Mouse (Mus musculus): ENCODE results near the gene Atg5. TPM values are rescaled to one million over a fixed set of nuclear protein-coding genes. Genes with fewer than 3 reads are reported as not detected.
A peak's percentile ranks its signal among the peaks of the same experiment; 100 is the strongest.

Atg5 gene
- polyA plus RNA-seq, 1 experiment from 2014 or later, result 51.4 TPM

DNA sequence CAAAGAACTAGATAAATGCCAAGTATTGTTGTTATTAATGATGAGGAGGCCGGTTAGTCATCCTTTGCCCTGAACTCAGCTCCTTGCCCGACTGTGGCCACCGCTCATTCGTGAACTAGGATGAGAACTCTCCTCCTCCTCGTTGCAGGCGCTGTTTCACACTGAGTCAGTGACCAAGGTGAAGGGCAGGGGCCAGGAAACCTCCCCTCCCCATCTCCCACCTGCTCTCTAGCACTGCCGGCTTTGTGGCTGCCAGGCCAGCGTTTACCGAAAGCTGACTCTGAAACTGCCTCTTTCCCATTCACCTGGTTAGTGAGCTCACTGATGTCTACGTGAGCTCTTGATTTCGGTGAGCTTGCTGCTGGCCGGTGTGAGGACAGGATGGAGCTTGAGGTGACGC is 132.4 kb downstream of the Atg5 start:
- 38% methylated on average over 13 of the region's 13 CpGs for WGBS
- no peak overlapping the region for H3K9ac ChIP-seq (ENCODE audit: low read depth, low read length)
- DNase-seq (ENCODE audit: low spot score) (no peak), ATAC-seq (replicated peaks; ENCODE audit: low FRiP score, low read depth) (no peak)
- no peaks in the 10 kb centered on the region for H3K36me3 ChIP-seq (ENCODE audit: insufficient read depth, low read length)
- H3K27me3 ChIP-seq (ENCODE audit: insufficient read depth, low read length), result no peaks in the 10 kb centered on the region
- TF ChIP-seq CTCF (IDR thresholded peaks at IDR 0.05; ENCODE audit: low read depth), result no peak
- no peak overlapping the region for H3K27ac ChIP-seq
- no peaks in the 10 kb centered on the region for H3K4me1 ChIP-seq (replicated peaks; ENCODE audit: insufficient read depth, low read length)
- no peaks in the 10 kb centered on the region for H3K9me3 ChIP-seq (replicated peaks; ENCODE audit: low read length)
- H3K4me3 ChIP-seq (replicated peaks; ENCODE audit: low read depth, low read length), result no peak overlapping the region
- H3K4me2 ChIP-seq (ENCODE audit: low read length), result no peak overlapping the region

DNA sequence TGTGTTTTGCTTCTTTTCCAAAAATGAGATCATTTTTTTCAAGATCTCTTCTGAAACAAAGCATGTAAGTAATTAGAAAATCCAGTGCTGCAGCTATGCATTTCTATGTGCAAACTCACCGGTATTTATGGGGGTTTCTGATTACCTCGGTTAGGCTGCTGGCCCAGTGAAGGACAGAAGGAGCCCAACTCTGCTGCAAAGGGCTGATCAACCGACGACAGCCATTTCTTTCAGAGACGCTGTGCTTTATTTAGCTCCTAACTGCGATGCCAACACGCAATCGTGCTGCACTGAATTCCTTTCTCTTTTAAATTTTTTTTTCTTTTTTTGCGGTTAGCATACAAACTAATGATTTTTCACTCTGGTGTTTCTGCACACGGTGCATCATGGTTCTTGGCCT is 133.4 kb downstream of the Atg5 start:
- 75% methylated on average over 10 of the region's 10 CpGs for WGBS
- Histone ChIP-seq H3K27me3 (ENCODE audit: insufficient read depth, low read length) (no peaks in the 10 kb centered on the region), H3K9ac (ENCODE audit: low read depth, low read length) (no peak overlapping the region), H3K9me3 (replicated peaks; ENCODE audit: low read length) (no peaks in the 10 kb centered on the region), H3K36me3 (ENCODE audit: insufficient read depth, low read length) (no peaks in the 10 kb centered on the region), H3K4me1 (replicated peaks; ENCODE audit: insufficient read depth, low read length) (no peaks in the 10 kb centered on the region), H3K4me3 (replicated peaks; ENCODE audit: low read depth, low read length) (no peak overlapping the region), H3K4me2 (ENCODE audit: low read length) (no peak overlapping the region), H3K27ac (no peak overlapping the region)
- no peak for DNase-seq (ENCODE audit: low spot score)
- no peak for ATAC-seq (replicated peaks; ENCODE audit: low FRiP score, low read depth)
- no peak for TF ChIP-seq CTCF (IDR thresholded peaks at IDR 0.05; ENCODE audit: low read depth)

DNA sequence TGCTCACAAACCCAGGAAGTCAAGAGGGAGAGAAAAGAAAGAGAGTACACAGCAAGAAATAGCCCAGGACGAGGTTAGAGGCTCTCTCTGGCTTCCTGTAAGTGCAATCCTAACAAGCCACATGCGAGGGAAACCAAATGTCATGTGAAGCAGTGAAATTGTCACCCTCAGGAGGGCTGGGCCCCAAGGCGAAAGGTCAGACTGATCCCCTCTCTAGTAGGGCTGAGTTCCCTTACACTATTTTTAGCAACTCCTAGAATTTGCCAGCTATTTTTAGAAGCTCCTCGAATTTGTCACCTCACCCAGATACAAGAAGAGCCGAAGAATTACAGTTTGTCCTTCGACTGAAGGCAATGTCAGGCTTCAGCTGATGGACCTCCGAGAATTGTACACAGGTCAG is 135.3 kb downstream of the Atg5 start:
- Histone ChIP-seq H3K9me3 (replicated peaks; ENCODE audit: low read length) (no peaks in the 10 kb centered on the region), H3K27me3 (ENCODE audit: insufficient read depth, low read length) (no peaks in the 10 kb centered on the region), H3K9ac (ENCODE audit: low read depth, low read length) (no peak overlapping the region), H3K4me3 (replicated peaks; ENCODE audit: low read depth, low read length) (no peak overlapping the region), H3K4me1 (replicated peaks; ENCODE audit: insufficient read depth, low read length) (no peaks in the 10 kb centered on the region), H3K36me3 (ENCODE audit: insufficient read depth, low read length) (no peaks in the 10 kb centered on the region), H3K4me2 (ENCODE audit: low read length) (no peak overlapping the region), H3K27ac (no peak overlapping the region)
- DNase-seq (ENCODE audit: low spot score) (no peak), ATAC-seq (replicated peaks; ENCODE audit: low FRiP score, low read depth) (no peak)
- TF ChIP-seq CTCF (IDR thresholded peaks at IDR 0.05; ENCODE audit: low read depth), result no peak
- 56% methylated on average over 7 of the region's 7 CpGs for WGBS

DNA sequence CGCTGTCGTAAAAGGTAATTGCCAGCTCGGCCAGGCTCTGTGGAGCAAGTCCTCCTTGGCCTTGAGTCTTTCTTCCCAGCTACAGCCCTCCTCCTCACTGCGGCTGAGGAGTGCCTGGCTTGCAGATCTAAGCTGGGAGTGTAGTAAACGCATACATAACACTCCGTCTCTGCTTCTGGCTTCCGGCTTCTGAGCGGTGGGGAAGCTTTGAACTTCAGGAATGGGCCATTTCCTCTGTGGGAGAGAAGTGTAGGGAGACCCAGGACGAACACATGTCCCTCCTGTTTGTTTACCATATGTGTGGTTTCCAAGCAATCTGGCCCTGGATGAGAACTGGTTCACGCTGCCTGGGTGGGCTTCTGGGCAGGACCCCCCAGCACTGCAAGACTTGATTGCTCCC is 140.9 kb downstream of the Atg5 start:
- no peak for DNase-seq (ENCODE audit: low spot score)
- Histone ChIP-seq H3K9me3 (replicated peaks; ENCODE audit: low read length) (no peaks in the 10 kb centered on the region), H3K4me3 (replicated peaks; ENCODE audit: low read depth, low read length) (no peak overlapping the region), H3K9ac (ENCODE audit: low read depth, low read length) (no peak overlapping the region), H3K27ac (no peak overlapping the region), H3K27me3 (ENCODE audit: insufficient read depth, low read length) (no peaks in the 10 kb centered on the region), H3K36me3 (ENCODE audit: insufficient read depth, low read length) (no peaks in the 10 kb centered on the region), H3K4me1 (replicated peaks; ENCODE audit: insufficient read depth, low read length) (no peaks in the 10 kb centered on the region), H3K4me2 (ENCODE audit: low read length) (no peak overlapping the region)
- no peak for TF ChIP-seq CTCF (IDR thresholded peaks at IDR 0.05; ENCODE audit: low read depth)
- WGBS, result 30% methylated on average over 10 of the region's 10 CpGs
- ATAC-seq (replicated peaks; ENCODE audit: low FRiP score, low read depth), result no peak

DNA sequence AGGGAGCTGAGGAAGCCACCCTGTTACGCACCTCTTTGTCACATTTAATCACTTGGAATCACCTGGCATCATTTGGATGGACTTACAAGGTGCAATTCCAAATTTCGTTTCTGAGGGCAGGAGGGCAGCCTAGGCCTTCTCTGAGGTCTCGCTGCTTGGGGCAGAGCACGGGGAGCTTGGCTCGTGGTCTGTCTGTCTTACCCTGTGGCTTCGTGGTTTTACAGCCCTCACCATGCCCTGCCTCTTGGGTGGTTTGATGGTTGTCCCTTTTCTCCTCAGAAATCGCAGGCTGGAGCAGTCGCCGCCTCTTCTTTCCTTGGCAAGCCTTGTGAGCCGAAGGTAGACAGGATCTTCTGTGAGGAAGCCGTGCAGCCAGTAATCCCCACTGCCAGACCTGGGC is 141.8 kb downstream of the Atg5 start:
- Histone ChIP-seq H3K27ac (no peak overlapping the region), H3K9ac (ENCODE audit: low read depth, low read length) (no peak overlapping the region), H3K27me3 (ENCODE audit: insufficient read depth, low read length) (no peaks in the 10 kb centered on the region), H3K4me3 (replicated peaks; ENCODE audit: low read depth, low read length) (no peak overlapping the region), H3K4me2 (ENCODE audit: low read length) (no peak overlapping the region), H3K4me1 (replicated peaks; ENCODE audit: insufficient read depth, low read length) (no peaks in the 10 kb centered on the region), H3K36me3 (ENCODE audit: insufficient read depth, low read length) (no peaks in the 10 kb centered on the region), H3K9me3 (replicated peaks; ENCODE audit: low read length) (no peaks in the 10 kb centered on the region)
- ATAC-seq (replicated peaks; ENCODE audit: low FRiP score, low read depth) (no peak), DNase-seq (ENCODE audit: low spot score) (no peak)
- 71% methylated on average over 11 of the region's 11 CpGs for WGBS
- no peak for TF ChIP-seq CTCF (IDR thresholded peaks at IDR 0.05; ENCODE audit: low read depth)

MicroRNAs within 50 kb of the gene (microRNA counts, 519-probe panel; counts per million panel counts)
- 330 counts per million, percentile 68 among the panel's probes with 10 or more counts for microRNA mmu-miR-1929

Small RNA genes within 50 kb of the gene (microRNA-seq; reads per million reads assigned to microRNA genes)
- gene Mir1929, result 1.4 reads per million

Other genes with a start within 250 kb of the Atg5 start
- gene Crybg1, start 119.5 kb upstream of the Atg5 start, polyA plus RNA-seq (2015; fragmentation: Nextera tagmentation; extraction: Ambion mirVana), result 3.2 and 3.5 TPM in 2 replicates

Measured in kidney, postnatal 0 days (tissue).